Mouse (Mus musculus) gastrocnemius, postnatal 36 days (tissue): Measurements from ENCODE around the gene Lifr. TPM values are rescaled to one million over a fixed set of nuclear protein-coding genes. Genes with fewer than 3 reads are reported as not detected.

Experiments
- DNase-seq, 2 experiments: peaks; one replicate each; pipeline ENCODE4 v3.0.0; 2022
- intact Hi-C: fragments of 180-260 bp; cut with DNase I; formaldehyde crosslinking; loops from one replicate; pipeline ENCODE4 v1.15.1; 2025
- total RNA-seq, 2 experiments: library from RNA; stranded (reverse); gene quantifications; 2 replicates each; pipeline ENCODE4 v1.2.3; 2021

Gene Lifr
- total RNA-seq, 2 experiments from 2014 or later: 44.2 to 56.9 TPM

- intact Hi-C loops: no loop called here
- DNase-seq: no peak
These were observed 143.1 kb downstream of the Lifr start for GRCm38 (mm10) chr15:7233393-7234090.

DNA sequence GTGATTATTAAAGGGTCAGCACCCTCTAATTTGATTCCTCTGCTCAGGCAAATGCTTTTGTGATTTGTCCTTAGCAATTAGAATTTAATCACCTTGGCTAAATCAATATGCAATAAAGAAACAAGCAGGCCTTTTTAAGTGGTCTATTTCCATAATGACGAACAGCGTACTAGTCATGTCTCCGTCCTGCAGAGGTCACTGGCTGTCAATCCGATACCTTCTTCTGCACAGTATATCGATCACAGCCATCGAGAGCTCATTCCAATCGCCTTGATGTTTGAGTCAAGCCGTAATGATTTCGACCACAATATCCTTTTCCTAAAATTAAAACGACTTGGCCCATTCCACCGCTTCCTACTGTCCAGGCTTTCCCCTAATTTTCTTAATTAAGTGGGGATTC is 149.5 kb downstream of the Lifr start:
- intact Hi-C loops: no loop called here
- DNase-seq: no peak

GRCm38 (mm10) chr15:7240950-7241349 is 150.5 kb downstream of the Lifr start:
- intact Hi-C loops: no loop called here

GRCm38 (mm10) chr15:7242161-7242850 is 151.9 kb downstream of the Lifr start:
- intact Hi-C loops: no loop called here

More at GRCm38 (mm10) chr15:7240950-7241349, 150.5 kb downstream of the Lifr start:
- no peak for DNase-seq

More at GRCm38 (mm10) chr15:7242161-7242850, 151.9 kb downstream of the Lifr start:
- DNase-seq: no peak

Other genes with a start within 250 kb of the Lifr start
- gene Osmr, start 215.6 kb upstream of the Lifr start, total RNA-seq: 1 to 10 TPM; 3.0 to 4.1 TPM